Mouse (Mus musculus): Measurements from ENCODE around the gene Foxp1. TPM values are rescaled to one million over a fixed set of nuclear protein-coding genes. Genes with fewer than 3 reads are reported as not detected.

Gene Foxp1
- polyA plus RNA-seq, 1 experiment from 2014 or later, result 88.1 TPM

DNA sequence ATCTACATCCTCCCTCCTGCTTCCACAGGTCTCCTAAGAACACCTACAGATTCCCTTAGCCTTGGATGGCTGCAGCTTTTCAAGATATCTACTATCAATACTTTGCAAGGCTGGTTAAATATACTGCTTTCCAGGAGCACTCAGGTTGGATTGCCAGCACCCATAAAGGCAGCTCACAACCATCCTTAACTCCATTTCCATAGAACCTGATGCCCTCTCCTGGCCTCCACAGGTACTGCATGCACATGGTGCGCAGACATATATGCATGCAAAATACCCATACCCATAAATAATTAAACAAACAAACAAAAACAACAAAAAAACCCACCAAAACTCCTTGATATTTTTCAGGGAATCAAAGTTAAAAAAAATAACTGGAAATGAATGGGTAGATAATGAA lies 514.0 kb downstream of the Foxp1 start:
- Histone ChIP-seq H3K4me1 (ENCODE audit: control insufficient read depth in 2 of 2, insufficient read depth in 2 of 2, low read length in 2 of 2) (peaks cover 0 to 15% of the 10 kb centered on the region in 2 experiments; a peak in 2 of 4 replicates), H3K4me2 (ENCODE audit: low read length) (no peak overlapping the region), H3K27ac (replicated peaks in 1 of 2; ENCODE audit: control insufficient read depth in 1 of 2, insufficient read depth in 1 of 2, low read depth in 2 of 2, low read length in 2 of 2) (no peak overlapping the region), H3K36me3 (ENCODE audit: control insufficient read depth, insufficient read depth, low read length) (peaks cover 88% of the 10 kb centered on the region), H3K9ac (ENCODE audit: low read length) (no peak overlapping the region), H3K9me3 (ENCODE audit: control insufficient read depth, low read length) (no peaks in the 10 kb centered on the region), H3K27me3 (ENCODE audit: control insufficient read depth, insufficient read depth, low read length) (no peaks in the 10 kb centered on the region), H3K4me3 (ENCODE audit: control insufficient read depth in 1 of 2, insufficient read depth in 1 of 2, low read depth in 1 of 2, low read length in 2 of 2) (no peak overlapping the region)
- WGBS, result 94% methylated on average over 1 of the region's 1 CpGs
- ATAC-seq (ENCODE audit: insufficient number of reproducible peaks, insufficient read depth, low FRiP score, low read depth), result no peak

- Histone ChIP-seq H3K4me1 (ENCODE audit: control insufficient read depth in 2 of 2, insufficient read depth in 2 of 2, low read length in 2 of 2) (peaks cover 0 to 5% of the 10 kb centered on the region in 2 experiments; a peak in 1 of 4 replicates), H3K4me2 (ENCODE audit: low read length) (no peak overlapping the region), H3K27me3 (ENCODE audit: control insufficient read depth, insufficient read depth, low read length) (no peaks in the 10 kb centered on the region), H3K4me3 (ENCODE audit: control insufficient read depth in 1 of 2, insufficient read depth in 1 of 2, low read depth in 1 of 2, low read length in 2 of 2) (no peak overlapping the region), H3K36me3 (ENCODE audit: control insufficient read depth, insufficient read depth, low read length) (peaks cover 88% of the 10 kb centered on the region), H3K9ac (ENCODE audit: low read length) (no peak overlapping the region), H3K9me3 (ENCODE audit: control insufficient read depth, low read length) (no peaks in the 10 kb centered on the region), H3K27ac (replicated peaks in 1 of 2; ENCODE audit: control insufficient read depth in 1 of 2, insufficient read depth in 1 of 2, low read depth in 2 of 2, low read length in 2 of 2) (no peak overlapping the region)
- 82% methylated on average over 6 of the region's 6 CpGs for WGBS
- no peak for ATAC-seq (ENCODE audit: insufficient number of reproducible peaks, insufficient read depth, low FRiP score, low read depth)
Observed at GRCm38 (mm10) chr6:99007542-99007941, 515.0 kb downstream of the Foxp1 start.

GRCm38 (mm10) chr6:99004255-99004997 lies 518.1 kb downstream of the Foxp1 start:
- Histone ChIP-seq H3K4me1 (ENCODE audit: control insufficient read depth in 2 of 2, insufficient read depth in 2 of 2, low read length in 2 of 2) (peaks cover 6 to 18% of the 10 kb centered on the region in 2 experiments), H3K4me3 (ENCODE audit: control insufficient read depth in 1 of 2, insufficient read depth in 1 of 2, low read depth in 1 of 2, low read length in 2 of 2) (no peak overlapping the region), H3K27me3 (ENCODE audit: control insufficient read depth, insufficient read depth, low read length) (no peaks in the 10 kb centered on the region), H3K36me3 (ENCODE audit: control insufficient read depth, insufficient read depth, low read length) (peaks cover 86% of the 10 kb centered on the region), H3K9ac (ENCODE audit: low read length) (no peak overlapping the region), H3K27ac (replicated peaks in 1 of 2; ENCODE audit: control insufficient read depth in 1 of 2, insufficient read depth in 1 of 2, low read depth in 2 of 2, low read length in 2 of 2) (no peak overlapping the region), H3K9me3 (ENCODE audit: control insufficient read depth, low read length) (no peaks in the 10 kb centered on the region), H3K4me2 (ENCODE audit: low read length) (no peak overlapping the region)
- ATAC-seq (ENCODE audit: insufficient number of reproducible peaks, insufficient read depth, low FRiP score, low read depth), result no peak
- 89% methylated on average over 12 of the region's 12 CpGs for WGBS

- 86% methylated on average over 15 of the region's 15 CpGs for WGBS
- Histone ChIP-seq H3K4me1 (ENCODE audit: control insufficient read depth in 2 of 2, insufficient read depth in 2 of 2, low read length in 2 of 2) (peaks cover 6 to 21% of the 10 kb centered on the region in 2 experiments), H3K27ac (replicated peaks in 1 of 2; ENCODE audit: control insufficient read depth in 1 of 2, insufficient read depth in 1 of 2, low read depth in 2 of 2, low read length in 2 of 2) (no peak overlapping the region), H3K4me2 (ENCODE audit: low read length) (no peak overlapping the region), H3K27me3 (ENCODE audit: control insufficient read depth, insufficient read depth, low read length) (no peaks in the 10 kb centered on the region), H3K9me3 (ENCODE audit: control insufficient read depth, low read length) (no peaks in the 10 kb centered on the region), H3K9ac (ENCODE audit: low read length) (no peak overlapping the region), H3K36me3 (ENCODE audit: control insufficient read depth, insufficient read depth, low read length) (peaks cover 76% of the 10 kb centered on the region), H3K4me3 (ENCODE audit: control insufficient read depth in 1 of 2, insufficient read depth in 1 of 2, low read depth in 1 of 2, low read length in 2 of 2) (no peak overlapping the region)
- no peak for ATAC-seq (ENCODE audit: insufficient number of reproducible peaks, insufficient read depth, low FRiP score, low read depth)
Observed at GRCm38 (mm10) chr6:99003108-99003709, 519.3 kb downstream of the Foxp1 start.

- no peak overlapping the region for H3K4me2 ChIP-seq (ENCODE audit: low read length)
- 92% methylated on average over 9 of the region's 9 CpGs for WGBS
- no peak overlapping the region for H3K9ac ChIP-seq (ENCODE audit: low read length)
- peaks cover 60% of the 10 kb centered on the region for H3K36me3 ChIP-seq (ENCODE audit: control insufficient read depth, insufficient read depth, low read length)
- no peaks in the 10 kb centered on the region for H3K9me3 ChIP-seq (ENCODE audit: control insufficient read depth, low read length)
- ATAC-seq (ENCODE audit: insufficient number of reproducible peaks, insufficient read depth, low FRiP score, low read depth), result no peak
- no peaks in the 10 kb centered on the region for H3K27me3 ChIP-seq (ENCODE audit: control insufficient read depth, insufficient read depth, low read length)
- H3K27ac ChIP-seq (replicated peaks in 1 of 2; ENCODE audit: control insufficient read depth in 1 of 2, insufficient read depth in 1 of 2, low read depth in 2 of 2, low read length in 2 of 2), result no peak overlapping the region
- no peak overlapping the region for H3K4me3 ChIP-seq (ENCODE audit: control insufficient read depth in 1 of 2, insufficient read depth in 1 of 2, low read depth in 1 of 2, low read length in 2 of 2)
- H3K4me1 ChIP-seq (ENCODE audit: control insufficient read depth in 2 of 2, insufficient read depth in 2 of 2, low read length in 2 of 2), result peaks cover 10 to 30% of the 10 kb centered on the region in 2 experiments
Observed at GRCm38 (mm10) chr6:99001637-99002036, 520.9 kb downstream of the Foxp1 start.

DNA sequence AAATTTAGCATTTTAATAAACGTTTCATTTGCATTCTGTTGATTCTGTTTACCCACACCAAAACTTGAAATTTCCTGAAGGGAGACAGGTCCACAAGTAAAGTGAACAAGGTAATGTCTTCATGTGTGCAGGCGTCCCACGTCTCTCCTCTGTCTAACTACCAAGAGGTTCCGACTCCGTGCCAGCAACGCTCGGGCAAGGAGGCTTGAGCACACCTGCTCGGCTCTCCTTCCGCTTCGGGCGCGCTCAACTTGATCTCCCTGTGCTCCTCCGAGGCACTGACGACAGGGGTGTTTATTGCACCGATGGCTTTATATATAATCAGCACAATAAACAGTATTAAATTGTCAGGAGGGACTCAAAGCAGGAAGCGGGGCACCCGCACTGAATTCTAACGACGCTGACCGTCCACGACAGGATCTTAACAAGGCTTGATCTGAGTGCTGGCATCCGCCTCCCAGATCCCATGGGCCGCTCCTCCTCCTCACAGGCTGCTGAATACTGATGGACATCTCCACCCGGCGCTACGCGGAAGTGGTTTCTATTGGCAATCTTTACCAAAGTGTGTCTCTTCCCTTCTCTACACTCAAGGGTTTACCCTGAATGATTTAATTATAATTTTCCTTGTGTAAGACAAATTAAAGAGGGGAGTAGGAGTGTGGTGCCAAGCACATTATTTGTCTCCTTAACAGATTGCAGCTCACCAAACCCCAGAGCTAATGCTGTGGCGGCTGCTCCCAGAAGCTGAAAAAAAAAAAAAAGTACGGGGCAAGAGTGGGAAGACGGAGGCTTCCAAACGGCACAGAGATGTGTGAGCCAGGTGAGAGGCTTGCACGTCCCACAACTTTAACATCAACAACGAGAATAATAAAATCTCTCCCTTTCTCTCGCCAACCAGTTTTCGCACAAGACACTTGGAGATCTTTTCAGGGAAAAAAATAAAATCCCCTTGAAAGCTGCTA lies 523.3 kb downstream of the Foxp1 start:
- Histone ChIP-seq H3K9me3 (ENCODE audit: control insufficient read depth, low read length) (no peaks in the 10 kb centered on the region), H3K9ac (ENCODE audit: low read length) (no peak overlapping the region), H3K27ac (replicated peaks in 1 of 2; ENCODE audit: control insufficient read depth in 1 of 2, insufficient read depth in 1 of 2, low read depth in 2 of 2, low read length in 2 of 2) (no peak overlapping the region), H3K4me3 (ENCODE audit: control insufficient read depth in 1 of 2, insufficient read depth in 1 of 2, low read depth in 1 of 2, low read length in 2 of 2) (no peak overlapping the region), H3K4me2 (ENCODE audit: low read length) (no peak overlapping the region), H3K36me3 (ENCODE audit: control insufficient read depth, insufficient read depth, low read length) (peaks cover 38% of the 10 kb centered on the region), H3K27me3 (ENCODE audit: control insufficient read depth, insufficient read depth, low read length) (no peaks in the 10 kb centered on the region), H3K4me1 (ENCODE audit: control insufficient read depth in 2 of 2, insufficient read depth in 2 of 2, low read length in 2 of 2) (peaks cover 15 to 42% of the 10 kb centered on the region in 2 experiments)
- ATAC-seq (ENCODE audit: insufficient number of reproducible peaks, insufficient read depth, low FRiP score, low read depth), result no peak
- 83% methylated on average over 35 of the region's 35 CpGs for WGBS

- ATAC-seq (ENCODE audit: insufficient number of reproducible peaks, insufficient read depth, low FRiP score, low read depth), result no peak
- peaks cover 22 to 54% of the 10 kb centered on the region in 2 experiments for H3K4me1 ChIP-seq (ENCODE audit: control insufficient read depth in 2 of 2, insufficient read depth in 2 of 2, low read length in 2 of 2)
Observed at GRCm38 (mm10) chr6:98997742-98998141, 524.8 kb downstream of the Foxp1 start.

More at GRCm38 (mm10) chr6:98997742-98998141, 524.8 kb downstream of the Foxp1 start:
- H3K4me2 ChIP-seq (ENCODE audit: low read length), result no peak overlapping the region
- no peaks in the 10 kb centered on the region for H3K27me3 ChIP-seq (ENCODE audit: control insufficient read depth, insufficient read depth, low read length)
- no peaks in the 10 kb centered on the region for H3K9me3 ChIP-seq (ENCODE audit: control insufficient read depth, low read length)
- 82% methylated on average over 9 of the region's 9 CpGs for WGBS
- H3K9ac ChIP-seq (ENCODE audit: low read length), result no peak overlapping the region
- no peak overlapping the region for H3K4me3 ChIP-seq (ENCODE audit: control insufficient read depth in 1 of 2, insufficient read depth in 1 of 2, low read depth in 1 of 2, low read length in 2 of 2)
- H3K36me3 ChIP-seq (ENCODE audit: control insufficient read depth, insufficient read depth, low read length), result peaks cover 25% of the 10 kb centered on the region
- peak overlapping the region in 1 of 2 experiments; percentile 10; a peak in 1 of 4 replicates for H3K27ac ChIP-seq (replicated peaks in 1 of 2; ENCODE audit: control insufficient read depth in 1 of 2, insufficient read depth in 1 of 2, low read depth in 2 of 2, low read length in 2 of 2)

Data from heart, embryonic 14.5 days (tissue).